Mouse (Mus musculus): Measurements from ENCODE around the gene Olfr1118.
"Not testable (repeated sequence)": the region's sequence is repeated elsewhere in the genome, so short reads cannot be mapped to it uniquely, and the experiment has no call there.

Gene Olfr1118

GRCm38 (mm10) chr2:87307281-87307680 is at the start of gene Olfr1118:
Olfr1118 (plus strand) TSS chr2:87307581.
- no peak for DNase-seq (ENCODE audit: low read depth, low spot score)

- no peak for DNase-seq (ENCODE audit: low read depth, low spot score)
Observed at GRCm38 (mm10) chr2:87267234-87267633, 40.1 kb upstream of the Olfr1118 start, which contains the start of gene Olfr1116. Olfr1116 (plus strand) TSS chr2:87267534.

GRCm38 (mm10) chr2:87293977-87294376 is 13.4 kb upstream of the Olfr1118 start:
- not testable (repeated sequence) for DNase-seq (ENCODE audit: low read depth, low spot score)

- no peak for DNase-seq (ENCODE audit: low read depth, low spot score)
Observed at GRCm38 (mm10) chr2:87354515-87354914, 47.1 kb downstream of the Olfr1118 start, which contains the start of gene Olfr1120. Olfr1120 (plus strand) TSS chr2:87354815.

GRCm38 (mm10) chr2:87360121-87360520 is 52.7 kb downstream of the Olfr1118 start:
- not testable (repeated sequence) for DNase-seq (ENCODE audit: low read depth, low spot score)

Measured in forelimb bud, embryonic 11.5 days (tissue).